Mouse (Mus musculus) embryo, embryonic 9.5 days (tissue): ENCODE data around the gene Gm6337.
"Not testable (repeated sequence)": the region's sequence is repeated elsewhere in the genome, so short reads cannot be mapped to it uniquely, and the experiment has no call there.

Experiments used
- DNase-seq: peaks from one replicate; pipeline ENCODE4 v3.0.0-alpha.2; 2017; ENCODE audit errors: extremely low spot score

Gm6337 gene

GRCm38 (mm10) chr14:6058167-6058566, at the start of gene Gm6337:
Gene Gm6337 (minus strand): TSS chr14:6058267.
- DNase-seq = not testable (repeated sequence)

GRCm38 (mm10) chr14:6107500-6107899, 49.4 kb upstream of the Gm6337 start:
- peak; percentile 0 for DNase-seq

- not testable (repeated sequence) for DNase-seq
Measured at GRCm38 (mm10) chr14:6093842-6094241, 35.8 kb upstream of the Gm6337 start, which contains the start of gene Gm8206. Gene Gm8206 (minus strand): TSS chr14:6093942.
